Mouse (Mus musculus) v-Abl transformed pro-B cells (cell line): ENCODE data around the gene Gdpd3.

ENCODE experiments used
- in situ Hi-C, 2 experiments: fragments of 400-800 bp; cut with MboI; formaldehyde crosslinking; loops; one replicate each; pipeline ENCODE4 v1.15.1; 2025; ENCODE audit not compliant: unreplicated experiment in 2 of 2

Gene Gdpd3

GRCm38 (mm10) chr7:126781661-126782370, 15.7 kb downstream of the Gdpd3 start:
- in situ Hi-C loops = no loop called here

GRCm38 (mm10) chr7:126782693-126783092, 16.6 kb downstream of the Gdpd3 start:
- in situ Hi-C loops = no loop called here

- in situ Hi-C loops = no loop called here
These were observed 18.3 kb downstream of the Gdpd3 start for GRCm38 (mm10) chr7:126784469-126784868.

- in situ Hi-C loops = no loop called here
These were observed 18.9 kb downstream of the Gdpd3 start for GRCm38 (mm10) chr7:126785056-126785455.

DNA sequence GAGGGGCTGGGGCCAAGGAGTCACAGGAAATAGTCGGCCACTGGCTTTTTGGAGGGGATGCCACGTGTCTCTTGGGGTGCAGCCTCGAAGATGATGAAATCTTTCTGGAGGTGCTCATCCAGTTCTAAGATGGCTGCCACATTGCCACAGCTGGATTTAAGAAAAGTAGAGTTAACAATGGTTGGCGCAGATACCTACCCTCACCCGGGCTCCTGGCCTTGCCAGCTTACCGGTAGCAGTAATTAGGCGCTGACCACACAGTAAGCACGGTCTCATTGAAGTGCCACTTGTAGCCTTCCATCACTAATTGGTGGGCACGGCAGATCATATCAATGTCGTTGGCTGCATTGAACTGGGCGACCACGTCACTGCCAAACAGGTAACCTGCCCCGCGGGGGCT, 20.0 kb downstream of the Gdpd3 start:
- in situ Hi-C loops = no loop called here

- in situ Hi-C loops = no loop called here
These were observed 23.0 kb downstream of the Gdpd3 start for GRCm38 (mm10) chr7:126789141-126789540.

- in situ Hi-C loops = no loop called here
These were observed 26.0 kb downstream of the Gdpd3 start, which contains the start of gene Ppp4c for GRCm38 (mm10) chr7:126791851-126792720. Gene Ppp4c, minus strand, starts transcription at chr7:126792496.

- in situ Hi-C loops = no loop called here
These were observed 26.7 kb downstream of the Gdpd3 start for GRCm38 (mm10) chr7:126792721-126793443.

GRCm38 (mm10) chr7:126793456-126794270, 27.5 kb downstream of the Gdpd3 start:
- in situ Hi-C loops = no loop called here

GRCm38 (mm10) chr7:126794271-126794605, 28.1 kb downstream of the Gdpd3 start:
- in situ Hi-C loops = no loop called here

DNA sequence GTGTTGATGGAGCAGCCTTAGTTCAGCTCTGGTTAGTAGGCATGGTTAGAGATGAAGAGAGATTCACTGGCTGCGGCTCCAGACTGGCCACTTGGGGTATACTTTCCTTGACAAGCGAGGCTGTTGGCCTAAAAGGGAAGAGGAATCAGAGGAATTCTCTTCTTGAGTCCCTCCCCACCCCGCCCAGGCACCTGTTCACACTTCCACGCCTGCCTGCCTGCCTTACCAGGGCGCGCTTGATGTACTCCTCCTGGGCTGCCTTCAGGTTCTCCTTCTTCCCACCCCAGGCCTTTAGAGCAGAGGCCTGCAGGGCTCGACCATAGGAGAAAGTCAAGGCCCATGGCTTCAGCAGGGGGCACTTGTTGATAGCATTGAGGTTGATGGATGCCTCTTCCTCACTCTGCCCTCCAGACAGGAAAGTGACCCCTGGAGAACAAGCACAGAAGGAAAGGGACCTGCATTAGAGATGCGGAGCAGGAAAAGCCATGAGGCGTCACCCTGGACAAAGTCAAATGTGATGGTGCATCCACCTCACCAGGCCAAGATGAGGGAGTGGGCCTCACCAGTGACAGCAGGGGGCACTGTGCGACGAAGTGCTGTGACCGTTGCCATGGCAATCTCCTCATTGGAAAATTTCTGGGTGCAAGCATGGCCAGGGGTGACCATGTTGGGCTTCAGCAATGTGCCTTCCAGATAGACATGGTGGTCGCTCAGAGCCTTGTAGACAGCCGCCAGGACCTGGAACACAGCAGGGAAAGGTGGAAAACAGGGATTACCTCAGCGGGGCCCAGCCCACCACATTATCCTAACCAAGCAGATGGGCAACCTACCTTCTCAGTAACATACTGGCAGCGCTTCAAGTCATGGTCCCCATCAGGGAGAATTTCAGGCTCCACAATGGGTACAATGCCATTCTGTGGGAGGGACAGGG, 29.5 kb downstream of the Gdpd3 start:
- in situ Hi-C loops = no loop called here

DNA sequence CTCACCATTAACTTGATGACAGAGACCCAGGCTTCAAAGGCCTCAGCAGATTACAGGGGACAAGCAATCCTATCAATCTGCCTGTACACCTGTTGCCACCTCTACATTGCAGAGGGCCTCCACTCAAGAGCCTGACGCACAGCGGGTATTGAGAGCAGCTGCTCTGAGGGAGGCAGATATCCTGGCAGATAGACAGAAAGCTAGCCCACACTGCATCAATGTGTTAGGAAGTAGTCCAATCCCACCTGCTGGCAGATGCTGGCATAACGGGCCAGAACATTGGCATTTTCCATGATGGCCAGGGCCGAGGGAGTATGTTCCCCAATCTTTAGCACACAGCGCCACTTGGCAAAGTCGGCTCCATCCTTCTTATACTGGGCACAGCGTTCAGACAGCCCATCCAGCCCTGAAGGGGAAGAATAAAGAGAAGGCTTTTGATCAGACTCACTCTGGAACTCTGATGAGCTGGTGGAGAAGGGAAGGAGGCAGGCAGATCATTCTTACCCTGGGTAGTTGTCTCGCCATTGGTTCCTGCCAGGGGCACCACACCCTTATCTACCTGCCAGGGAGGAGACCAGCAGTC, 30.3 kb downstream of the Gdpd3 start:
- in situ Hi-C loops = no loop called here

DNA sequence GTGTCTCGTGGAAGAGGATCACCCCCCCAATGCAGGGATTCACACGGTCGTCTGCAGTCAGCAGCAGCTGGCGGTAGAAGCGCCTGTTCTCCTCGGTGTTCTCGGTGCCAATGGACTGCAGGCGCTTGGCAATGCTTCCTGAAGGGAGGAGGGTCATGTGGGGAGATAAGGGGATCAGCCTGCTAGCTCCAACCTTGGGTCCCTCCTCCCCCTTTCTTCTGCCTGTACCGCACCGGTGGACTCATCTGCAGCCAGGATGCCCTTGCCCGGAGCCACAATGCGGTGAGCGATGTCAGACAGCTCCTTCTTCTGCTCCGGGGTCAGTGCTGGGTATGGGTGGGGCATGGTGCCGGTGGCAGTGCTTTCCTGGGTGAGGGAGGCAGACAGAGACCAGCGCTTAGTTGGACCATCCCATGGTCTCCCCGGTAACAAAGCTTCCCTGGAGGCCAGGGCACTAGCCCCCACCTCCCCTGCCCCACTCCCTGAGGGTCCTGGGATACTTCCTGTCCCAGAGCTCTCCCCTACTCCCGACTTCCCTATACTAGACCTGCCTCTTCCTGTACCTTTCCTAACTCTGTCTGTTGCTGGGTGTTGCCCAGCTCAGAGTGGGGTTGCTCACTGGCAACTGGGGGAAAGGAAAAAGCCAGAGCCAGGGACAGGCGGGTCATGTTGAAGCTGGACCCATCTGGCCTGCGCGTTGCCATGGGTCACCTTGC, 31.4 kb downstream of the Gdpd3 start, which contains the start of gene Fam57b:
Gene Fam57b, plus strand, starts transcription at position 258 of the 716 bp plus-strand sequence.
- in situ Hi-C loops = no loop called here

DNA sequence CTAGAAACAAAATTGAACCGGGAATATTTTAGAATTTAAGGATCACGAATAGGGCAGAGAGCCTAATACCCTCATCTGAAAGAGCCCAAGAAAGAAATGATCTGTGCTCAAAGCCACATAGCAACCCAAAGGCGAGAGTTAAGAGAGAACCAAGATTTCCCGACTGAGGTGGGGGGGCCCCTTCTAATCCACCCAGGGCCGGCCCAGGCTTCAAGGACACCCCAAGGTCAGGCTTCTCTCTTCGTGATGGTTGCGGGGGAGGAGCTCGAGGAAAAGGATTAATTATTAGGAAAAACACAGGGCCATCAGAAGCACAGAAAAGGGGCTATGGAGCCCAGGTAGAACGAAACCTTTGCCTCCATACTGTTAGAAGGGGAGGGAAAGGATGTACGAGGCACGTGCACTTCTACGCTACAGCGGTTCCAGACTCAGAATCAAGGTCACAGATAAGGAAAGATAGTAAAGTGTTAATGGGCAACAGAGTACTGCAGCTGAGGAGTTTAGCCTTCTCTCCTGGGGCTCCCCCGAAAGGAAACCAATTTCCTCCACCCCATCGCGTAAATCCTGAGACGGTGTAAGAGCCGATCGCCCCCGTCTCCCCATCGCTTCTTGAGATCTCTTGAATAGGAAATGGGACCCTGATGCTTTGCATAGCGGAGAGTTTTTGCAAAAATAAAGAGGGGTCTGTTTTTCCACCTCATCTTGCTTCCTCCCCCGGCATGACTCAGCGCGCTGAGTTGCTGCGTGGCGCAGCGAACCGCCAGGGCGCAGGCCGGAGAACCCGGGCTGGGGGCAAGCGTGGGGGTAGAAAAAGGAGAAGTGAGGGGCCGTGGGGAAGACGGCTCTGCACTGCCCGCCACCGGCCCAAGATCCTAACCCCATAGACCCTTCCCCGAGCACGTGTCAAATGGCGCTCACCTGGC, 32.3 kb downstream of the Gdpd3 start:
- in situ Hi-C loops = no loop called here

DNA sequence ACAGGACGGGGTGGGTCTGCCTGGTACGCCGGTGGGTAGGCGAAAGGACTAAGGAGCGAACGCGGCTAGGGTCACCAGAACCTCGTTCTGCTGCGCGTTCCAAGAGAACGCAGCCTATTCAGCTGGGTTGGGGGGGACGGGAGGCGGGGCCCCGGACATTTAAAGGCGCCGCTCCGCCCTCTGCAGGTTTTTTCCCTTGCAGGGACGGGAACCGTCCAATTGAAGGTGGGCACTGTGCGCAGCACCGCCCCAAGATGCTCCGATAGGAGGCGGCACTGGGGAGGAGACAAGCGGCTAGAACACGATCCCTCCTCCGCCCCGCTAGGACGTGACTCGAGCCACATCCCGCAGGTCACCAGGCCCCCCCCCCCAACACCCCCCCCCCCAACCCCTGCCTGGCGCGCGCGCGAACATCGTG, 32.9 kb downstream of the Gdpd3 start:
- in situ Hi-C loops = no loop called here

DNA sequence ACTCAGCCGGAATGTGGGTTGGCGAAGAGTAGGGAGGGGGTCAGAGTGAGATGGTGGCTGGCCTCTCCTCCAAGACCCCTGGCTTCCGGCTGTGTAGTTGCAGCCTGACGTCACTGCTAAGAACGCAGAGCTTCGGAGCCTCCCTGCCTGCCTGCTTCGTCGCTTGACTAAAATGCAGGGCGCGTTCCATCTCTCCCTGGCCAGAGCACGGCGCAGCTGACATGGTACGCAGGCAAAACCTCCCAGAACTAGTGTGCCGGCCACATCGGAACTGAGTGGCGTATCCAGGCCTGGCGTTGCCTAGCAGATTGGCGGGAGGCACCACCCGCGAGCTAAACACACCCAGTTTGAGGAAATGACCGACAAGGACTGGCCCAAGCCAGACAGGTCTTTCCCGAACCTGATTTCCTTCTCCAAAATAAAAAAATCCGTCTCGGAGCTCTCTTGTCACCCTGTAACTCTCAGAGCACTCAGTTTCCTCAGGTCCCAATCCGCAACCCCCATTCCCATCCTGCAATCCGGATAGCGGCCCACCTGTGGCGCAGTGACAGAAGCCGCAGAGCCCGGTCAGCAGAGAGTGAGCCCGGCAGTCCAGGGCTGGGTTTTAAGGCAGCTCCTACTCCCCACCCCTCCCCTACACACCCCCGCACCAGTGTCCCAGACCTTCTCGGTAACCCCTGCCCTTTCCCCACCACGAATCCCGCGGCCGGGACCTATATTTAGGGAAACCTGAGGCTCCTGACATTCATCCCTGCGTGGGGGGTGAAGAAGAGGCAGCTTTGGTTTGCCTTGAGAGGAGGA, 33.5 kb downstream of the Gdpd3 start:
- in situ Hi-C loops = no loop called here
